Mouse (Mus musculus) heart, postnatal 10 days (tissue): Measurements from ENCODE around the gene Mill1. TPM values are rescaled to one million over a fixed set of nuclear protein-coding genes. Genes with fewer than 3 reads are reported as not detected.
"Not testable (repeated sequence)": the region's sequence is repeated elsewhere in the genome, so short reads cannot be mapped to it uniquely, and the experiment has no call there.

Experiments
- DNase-seq, 2 experiments: peaks; one replicate each; pipeline ENCODE4 v3.0.0; 2021
- intact Hi-C: fragments of 180-260 bp; cut with DNase I; formaldehyde crosslinking; loops from one replicate; pipeline ENCODE4 v1.15.1; 2025
- total RNA-seq, 2 experiments: library from RNA; stranded (reverse); gene quantifications; 2 replicates each; pipeline ENCODE4 v1.2.3; 2021

Gene Mill1
- total RNA-seq = not detected

DNA sequence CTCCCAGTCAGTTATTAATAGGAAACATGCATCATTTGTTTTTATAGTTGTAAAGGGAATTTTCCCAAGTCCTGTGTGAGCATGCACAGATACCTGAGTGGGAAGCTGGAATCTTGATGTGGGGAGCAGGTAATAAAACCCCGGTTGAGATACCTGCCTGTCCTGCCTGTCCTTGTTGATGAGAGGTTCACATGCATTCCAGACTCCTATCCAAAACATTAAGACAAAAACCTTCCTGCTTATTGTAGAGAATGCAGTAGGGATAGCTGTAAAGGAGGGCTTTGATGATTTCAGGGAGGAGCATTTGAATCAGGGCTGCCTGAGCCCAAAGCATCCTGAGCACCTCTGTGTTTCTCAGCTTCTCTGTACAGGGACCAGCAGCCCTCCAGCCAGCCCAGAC, at the start of gene Mill1:
Mill1 (plus strand) TSS at position 301 of the 400 bp plus-strand sequence.
- intact Hi-C loops = no loop called here
- DNase-seq = no peak

GRCm38 (mm10) chr7:18210938-18211337, 34.2 kb upstream of the Mill1 start:
- intact Hi-C loops = loop anchor here (5.0 kb wide), 1 partner anchor 661 kb away; the partner anchor contains the start of gene Pglyrp1
- DNase-seq = no peak

- DNase-seq = no peak
- intact Hi-C loops = loop anchor here (5.0 kb wide), 1 partner anchor 658 kb away; the partner anchor contains the start of gene Pglyrp1
Observed at GRCm38 (mm10) chr7:18214699-18215098, 30.4 kb upstream of the Mill1 start.

DNA sequence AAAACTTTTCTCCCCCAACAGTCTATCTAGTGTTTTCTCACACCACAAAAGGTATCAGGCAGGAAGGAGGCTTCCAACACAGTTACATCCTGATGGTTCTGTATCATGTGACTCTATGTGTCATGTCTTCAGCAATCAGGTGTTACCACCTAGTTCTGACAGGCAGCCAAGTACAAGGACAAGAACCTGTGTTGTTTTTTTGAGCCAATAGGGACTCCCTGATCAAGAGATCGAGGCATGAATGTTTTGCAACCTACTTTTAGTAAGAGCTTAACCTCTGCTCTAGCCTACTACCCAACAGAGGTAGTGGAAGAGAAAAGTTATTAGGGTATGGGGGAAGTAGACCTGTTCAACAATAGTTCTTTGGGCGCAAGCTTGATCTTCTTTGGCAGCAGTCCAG, 6.6 kb upstream of the Mill1 start:
- intact Hi-C loops = no loop called here
- no peak for DNase-seq

DNA sequence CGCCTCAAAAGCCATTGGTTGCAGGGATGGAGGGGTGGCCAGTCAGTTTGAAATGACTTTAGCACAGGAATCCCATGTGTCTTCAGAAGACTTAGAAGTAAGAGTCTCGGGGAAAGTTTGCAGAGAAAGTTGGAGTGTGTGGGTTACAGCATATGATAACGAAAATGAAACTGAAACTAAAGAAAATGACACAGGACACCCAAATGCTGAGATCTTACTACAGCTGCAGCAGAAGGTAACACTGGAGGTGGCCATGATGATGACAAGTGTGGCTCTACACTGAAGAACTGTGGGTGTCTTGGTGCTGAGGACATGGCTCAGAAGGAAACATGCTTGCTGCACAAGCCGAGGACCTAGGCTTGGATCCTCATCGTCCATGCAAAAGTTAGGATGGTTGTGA, 3.9 kb upstream of the Mill1 start:
- DNase-seq = no peak
- intact Hi-C loops = no loop called here

DNA sequence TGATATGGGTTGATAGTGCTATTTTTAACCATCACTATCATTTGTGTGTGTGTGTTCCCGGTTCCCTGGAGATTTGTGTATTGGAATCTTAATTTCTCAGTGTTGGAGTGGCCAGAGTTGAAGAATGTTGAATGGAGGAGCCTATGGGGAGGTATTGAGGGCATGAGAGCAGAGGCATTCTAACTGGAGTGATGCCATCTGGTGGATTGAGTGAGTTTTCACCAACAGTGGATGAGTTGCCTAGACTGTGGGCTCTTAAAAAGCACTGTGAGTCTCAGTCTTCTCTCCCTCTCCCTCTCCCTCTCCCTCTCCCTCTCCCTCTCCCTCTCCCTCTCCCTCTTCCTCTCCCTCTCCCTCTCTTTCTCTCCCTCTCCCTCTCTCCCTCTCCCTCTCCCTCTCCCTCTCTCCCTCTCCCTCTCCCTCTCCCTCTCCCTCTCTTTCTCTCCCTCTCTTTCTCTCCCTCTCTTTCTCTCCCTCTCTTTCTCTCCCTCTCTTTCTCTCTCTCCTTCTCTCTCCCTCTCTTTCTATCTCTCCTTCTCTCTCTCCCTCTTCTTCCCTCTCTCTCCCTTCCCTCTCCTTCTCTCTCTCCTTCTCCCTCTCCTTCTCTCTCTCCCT, 1.1 kb upstream of the Mill1 start:
- intact Hi-C loops, DNase-seq: not testable (repeated sequence)

GRCm38 (mm10) chr7:18260219-18260618, 15.1 kb downstream of the Mill1 start:
- intact Hi-C loops = no loop called here
- DNase-seq = no peak

GRCm38 (mm10) chr7:18265089-18265488, 19.9 kb downstream of the Mill1 start:
- DNase-seq = no peak
- intact Hi-C loops = no loop called here

Other genes with a start within 250 kb of the Mill1 start
- not detected for gene Ceacam13, start 235.5 kb upstream of the Mill1 start, total RNA-seq
- gene Ceacam12, start 179.4 kb upstream of the Mill1 start, total RNA-seq = not detected
- gene Igfl3, start 68.9 kb upstream of the Mill1 start, total RNA-seq = not detected
- gene Psg18, start 109.7 kb downstream of the Mill1 start, total RNA-seq = not detected
- not detected for gene Psg28, start 186.7 kb downstream of the Mill1 start, total RNA-seq
- not detected for gene Psg26, start 238.8 kb downstream of the Mill1 start, total RNA-seq